Mouse (Mus musculus): ENCODE measurements around the gene Esrrg.

Gene Esrrg

DNA sequence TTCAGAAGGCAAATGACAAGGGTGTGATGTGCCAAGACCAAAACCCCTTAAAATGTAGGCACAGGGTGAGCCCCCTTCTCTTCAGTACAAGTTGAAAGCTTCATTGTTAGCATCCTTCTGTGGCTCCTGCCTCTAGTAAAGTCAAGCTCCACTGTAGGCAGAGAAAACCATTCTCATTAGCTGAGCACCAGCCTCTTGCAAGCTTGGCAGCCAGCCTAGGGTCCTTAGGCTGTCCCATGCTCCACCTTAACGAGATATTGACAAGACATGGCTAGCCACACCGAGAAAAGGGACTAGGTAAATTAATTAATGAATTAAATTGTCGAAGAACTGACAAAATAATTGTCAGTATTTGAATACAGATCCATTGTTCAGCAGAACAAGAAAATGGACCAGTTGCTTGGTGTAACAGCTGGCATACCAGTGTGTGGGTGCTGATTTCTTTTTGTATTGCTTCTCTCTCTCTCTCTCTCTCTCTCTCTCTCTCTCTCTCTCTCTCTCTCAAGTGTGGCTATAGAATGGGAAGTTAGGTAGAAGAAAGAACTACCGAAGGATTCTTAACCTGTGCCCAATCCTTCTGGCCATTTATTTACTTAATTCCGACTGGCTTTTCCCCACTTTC lies 311.7 kb downstream of the Esrrg start:
- DNase-seq, result no peak

DNA sequence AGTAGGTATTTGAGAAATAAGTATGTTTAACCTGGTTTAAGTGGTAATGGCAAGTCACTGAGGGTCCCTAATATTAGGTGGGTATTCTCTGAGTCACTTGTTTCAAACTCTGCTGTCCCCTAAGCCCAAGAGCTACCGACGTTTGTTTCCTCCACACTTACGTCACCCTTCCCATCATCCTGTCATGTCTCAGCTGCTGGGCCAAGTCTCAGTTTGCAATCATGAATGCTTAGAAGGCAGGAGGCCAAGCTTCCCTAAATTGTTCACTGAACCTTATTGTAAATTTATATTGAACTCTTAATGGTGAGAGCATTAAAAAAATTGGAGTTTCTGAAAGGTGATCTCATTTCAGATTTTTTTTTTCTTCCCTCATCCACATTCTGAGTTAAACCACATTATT lies 322.6 kb downstream of the Esrrg start:
- no peak for DNase-seq

DNA sequence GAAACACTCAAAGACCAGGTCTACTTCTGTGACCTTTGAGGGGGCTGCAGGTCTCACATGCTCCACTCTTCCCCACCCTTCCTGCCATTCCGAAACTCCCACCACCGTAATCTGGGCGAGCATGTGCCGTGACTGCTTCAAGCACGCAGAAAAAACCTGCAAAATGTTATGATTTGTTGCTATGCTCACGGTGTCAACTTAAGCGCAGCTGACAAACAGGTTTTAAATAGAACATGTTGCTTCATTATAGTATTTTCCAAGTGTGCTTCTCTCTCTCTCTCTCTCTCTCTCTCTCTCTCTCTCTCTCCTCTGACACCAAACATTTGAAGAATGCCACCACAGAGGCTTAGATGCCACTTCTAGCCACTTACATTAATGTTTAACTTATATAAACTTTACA lies 330.1 kb downstream of the Esrrg start:
- no peak for DNase-seq

DNA sequence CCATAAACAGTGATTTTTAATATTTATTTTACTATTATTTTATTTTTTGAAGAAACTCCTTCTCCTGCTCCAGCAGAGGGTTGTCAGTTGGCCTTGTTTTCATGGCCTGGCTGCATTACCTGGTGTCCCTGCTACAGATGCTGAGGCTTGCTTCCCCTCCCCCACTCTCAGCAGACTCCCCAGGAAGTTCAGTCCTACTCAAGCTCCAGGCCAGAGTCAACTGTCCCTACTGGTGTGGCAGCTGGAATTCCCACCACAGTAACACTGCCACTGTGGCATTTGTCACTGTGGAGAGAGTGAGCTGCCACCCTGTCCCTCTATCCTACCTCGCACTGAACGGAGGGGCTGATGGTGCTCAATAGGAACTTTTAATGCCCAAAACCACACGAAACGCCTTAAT lies 330.5 kb downstream of the Esrrg start:
- peak; percentile 21 for DNase-seq

DNA sequence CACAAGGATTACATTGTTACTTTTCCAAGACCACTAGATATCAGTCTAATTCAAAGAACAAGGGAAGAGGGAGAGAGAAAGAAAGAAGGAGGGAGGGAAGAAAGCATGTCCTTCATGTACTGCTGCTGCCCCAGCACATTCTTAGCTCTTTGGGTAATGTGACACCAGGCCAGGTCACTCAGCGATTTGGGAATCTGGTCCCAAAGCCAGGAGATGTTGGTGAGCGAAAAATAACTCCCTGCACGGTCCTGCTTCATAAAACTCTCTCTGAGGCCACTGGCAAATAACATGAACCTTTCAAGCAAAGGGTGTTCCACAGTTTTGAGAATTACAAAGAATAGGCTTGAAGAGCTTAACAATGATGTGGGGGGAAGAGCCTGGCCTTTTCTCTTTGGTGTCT lies 342.9 kb downstream of the Esrrg start:
- DNase-seq, result no peak

DNA sequence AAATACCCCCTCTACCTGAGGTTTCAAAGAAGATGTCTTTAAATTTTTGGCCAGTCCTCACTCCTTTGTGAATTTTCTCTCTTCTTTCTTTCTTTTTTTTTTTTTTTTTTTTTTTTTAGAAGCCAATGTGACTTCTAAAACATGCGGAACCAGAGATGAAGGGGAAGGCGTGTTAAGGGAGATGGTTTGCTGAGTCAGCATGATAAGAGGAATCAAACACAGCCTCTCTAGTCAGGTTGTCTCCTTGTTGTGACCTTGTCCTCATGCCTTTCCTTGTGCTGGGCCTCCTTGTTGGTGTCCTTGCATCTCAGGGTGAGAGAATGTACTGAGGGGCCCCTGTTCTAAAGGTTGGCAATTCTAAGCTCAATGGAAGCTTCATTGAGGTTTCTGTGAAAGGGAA lies 348.1 kb downstream of the Esrrg start:
- no peak for DNase-seq

DNA sequence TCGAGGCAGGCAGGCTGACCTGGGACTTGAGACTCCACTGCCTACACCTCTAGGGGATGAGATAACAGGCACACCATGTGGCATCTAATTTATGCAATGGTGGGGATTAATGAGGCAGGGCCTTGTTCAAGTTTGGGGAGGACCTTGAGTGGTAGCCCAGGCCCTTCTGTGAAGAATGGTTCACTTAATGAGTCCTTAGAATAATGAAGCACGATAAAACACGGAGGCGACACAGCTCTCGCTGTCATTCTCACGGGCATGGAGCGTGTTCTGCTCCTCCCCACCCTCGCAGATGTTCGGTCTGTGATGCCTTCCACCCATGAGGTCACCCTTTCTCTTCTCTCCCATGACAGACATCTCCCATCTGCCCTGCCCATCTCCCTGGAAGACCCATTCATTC lies 350.6 kb downstream of the Esrrg start:
- no peak for DNase-seq

DNA sequence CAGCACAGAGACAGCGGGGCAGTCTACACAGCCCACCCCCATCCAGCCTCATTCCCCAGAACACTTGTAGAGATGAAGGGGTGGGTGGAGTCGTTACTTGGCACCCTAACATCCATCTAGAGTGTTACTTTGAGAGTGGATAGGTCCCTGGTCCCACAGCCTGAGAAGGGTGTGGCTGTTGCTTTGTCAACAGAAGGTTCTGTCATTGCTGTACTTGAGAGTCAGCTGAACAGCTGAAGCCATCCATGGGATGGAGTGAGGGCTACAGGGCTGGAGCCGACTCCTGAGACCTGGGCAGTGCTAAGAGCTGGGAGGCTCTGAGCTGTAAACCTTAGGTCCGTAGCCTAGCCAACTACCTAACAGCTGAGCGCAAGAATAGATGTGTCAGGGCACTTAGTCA lies 352.9 kb downstream of the Esrrg start:
- no peak for DNase-seq

DNA sequence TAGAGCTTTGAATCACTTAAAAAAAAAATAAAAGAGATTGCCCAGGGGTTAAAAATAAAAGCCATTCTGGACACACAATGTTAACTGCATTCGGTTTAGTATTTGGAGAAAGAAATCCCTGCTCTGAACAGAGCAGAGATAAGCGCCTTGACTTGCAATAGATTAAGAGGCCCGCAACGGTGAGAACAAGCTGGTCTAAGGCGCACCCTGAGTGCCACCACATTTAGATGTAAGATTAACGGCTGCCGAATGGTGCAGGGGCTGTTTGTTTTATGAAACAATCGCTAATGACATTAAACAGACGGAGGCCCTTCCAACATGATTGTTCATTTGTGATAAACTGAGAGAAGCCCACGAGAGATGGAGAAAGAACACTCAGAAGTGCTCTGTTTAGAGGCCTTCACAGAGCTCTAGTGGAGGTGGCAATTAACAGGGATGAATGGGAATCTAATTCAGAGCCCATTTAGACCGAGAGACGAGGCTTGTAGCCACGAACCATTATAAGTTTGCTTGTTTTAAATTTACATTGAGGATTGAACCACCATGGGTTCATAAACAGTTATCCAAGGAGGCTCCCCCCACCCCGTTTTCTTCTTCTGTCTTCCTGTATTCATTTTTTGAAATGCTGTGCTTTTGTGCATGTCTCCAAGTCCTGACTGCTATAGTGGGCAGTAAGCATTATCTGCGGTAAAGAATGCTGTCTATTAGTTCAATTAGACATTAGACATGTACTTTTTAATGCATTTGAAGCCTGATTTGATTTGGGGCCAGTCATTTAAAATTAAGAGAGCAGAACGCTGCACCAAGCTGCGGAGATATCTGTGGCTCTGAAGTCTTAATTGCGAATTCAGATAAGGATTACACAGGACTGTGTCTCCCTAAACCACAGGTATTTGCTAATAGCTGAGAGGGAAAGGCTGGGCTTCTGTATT lies 356.5 kb downstream of the Esrrg start:
- DNase-seq, result no peak

DNA sequence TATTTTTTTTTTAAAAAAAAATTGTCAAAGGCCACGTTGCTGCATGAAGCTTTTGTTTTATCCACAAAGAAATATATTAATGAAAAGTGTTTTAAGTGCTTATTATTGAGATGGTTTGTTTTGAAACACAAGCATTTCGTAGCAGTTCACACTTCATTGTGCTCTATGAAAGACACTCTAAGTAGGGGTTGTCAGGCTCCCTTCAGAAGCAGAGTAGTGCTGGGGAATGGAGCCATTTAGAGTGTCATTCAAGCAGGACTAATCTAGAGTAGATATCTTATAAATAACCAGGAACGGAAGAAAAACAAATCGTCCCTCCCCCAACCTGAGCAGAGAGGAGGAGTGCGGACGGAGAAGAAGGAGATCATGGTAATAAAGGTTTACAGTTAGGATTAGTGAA lies 357.3 kb downstream of the Esrrg start:
- DNase-seq, result no peak

DNA sequence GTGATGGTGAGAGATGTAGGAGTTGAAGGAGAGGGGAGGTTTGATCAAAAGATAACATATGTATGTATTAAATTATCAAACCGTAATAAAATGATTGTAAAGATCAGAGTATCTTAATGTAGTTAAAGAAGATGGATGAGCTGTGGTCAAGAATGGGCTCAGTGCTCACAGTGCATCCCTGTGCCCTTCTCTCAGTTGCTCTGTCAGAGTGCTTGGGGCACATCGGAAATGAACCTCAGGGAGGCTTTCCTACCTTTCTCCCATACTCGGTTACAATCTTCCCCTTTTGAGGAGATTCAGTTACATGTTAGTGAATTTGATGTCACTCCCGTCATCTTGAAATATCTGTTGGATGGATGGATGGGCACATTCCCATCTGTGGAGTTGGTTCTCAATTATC lies 359.8 kb downstream of the Esrrg start:
- DNase-seq, result no peak

DNA sequence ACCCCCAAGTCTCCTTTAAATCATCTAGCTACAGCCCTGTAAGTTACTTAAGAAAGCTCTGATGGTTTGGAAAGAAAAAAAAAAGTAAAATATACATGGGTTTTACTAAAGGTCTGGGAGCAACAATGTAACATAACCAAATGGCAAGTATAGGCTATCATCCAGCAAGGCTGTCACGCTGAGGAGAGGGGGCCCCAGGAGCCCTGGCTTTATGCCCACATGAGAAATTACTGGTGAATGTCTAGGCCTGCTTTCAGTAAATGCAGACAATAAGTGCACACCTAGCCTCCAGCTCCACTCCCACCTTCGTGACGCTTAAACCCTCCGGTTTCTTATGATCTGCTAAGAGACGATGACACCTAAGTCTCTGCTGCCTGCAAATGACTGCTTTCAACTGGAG lies 360.9 kb downstream of the Esrrg start:
- no peak for DNase-seq

DNA sequence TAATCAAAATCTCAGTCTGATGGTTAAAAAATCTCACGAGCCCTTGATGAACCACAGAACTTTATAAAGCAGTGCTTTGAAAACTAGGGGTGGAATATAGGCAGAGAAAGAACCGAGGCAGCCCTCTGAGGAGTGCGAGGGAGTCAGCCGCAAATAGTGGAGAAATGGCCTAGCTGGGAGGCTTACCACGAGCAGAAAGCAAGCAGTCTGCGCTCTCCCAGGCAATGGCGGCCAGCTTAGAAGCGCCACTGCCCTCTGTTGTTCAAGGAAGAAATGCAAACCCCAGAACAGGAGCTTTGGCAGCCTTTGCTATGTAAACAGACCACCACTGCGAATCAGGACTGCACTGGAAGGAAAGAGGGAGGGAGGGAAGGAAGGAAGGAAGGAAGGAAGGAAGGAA lies 365.8 kb downstream of the Esrrg start:
- peak; percentile 71 for DNase-seq

DNA sequence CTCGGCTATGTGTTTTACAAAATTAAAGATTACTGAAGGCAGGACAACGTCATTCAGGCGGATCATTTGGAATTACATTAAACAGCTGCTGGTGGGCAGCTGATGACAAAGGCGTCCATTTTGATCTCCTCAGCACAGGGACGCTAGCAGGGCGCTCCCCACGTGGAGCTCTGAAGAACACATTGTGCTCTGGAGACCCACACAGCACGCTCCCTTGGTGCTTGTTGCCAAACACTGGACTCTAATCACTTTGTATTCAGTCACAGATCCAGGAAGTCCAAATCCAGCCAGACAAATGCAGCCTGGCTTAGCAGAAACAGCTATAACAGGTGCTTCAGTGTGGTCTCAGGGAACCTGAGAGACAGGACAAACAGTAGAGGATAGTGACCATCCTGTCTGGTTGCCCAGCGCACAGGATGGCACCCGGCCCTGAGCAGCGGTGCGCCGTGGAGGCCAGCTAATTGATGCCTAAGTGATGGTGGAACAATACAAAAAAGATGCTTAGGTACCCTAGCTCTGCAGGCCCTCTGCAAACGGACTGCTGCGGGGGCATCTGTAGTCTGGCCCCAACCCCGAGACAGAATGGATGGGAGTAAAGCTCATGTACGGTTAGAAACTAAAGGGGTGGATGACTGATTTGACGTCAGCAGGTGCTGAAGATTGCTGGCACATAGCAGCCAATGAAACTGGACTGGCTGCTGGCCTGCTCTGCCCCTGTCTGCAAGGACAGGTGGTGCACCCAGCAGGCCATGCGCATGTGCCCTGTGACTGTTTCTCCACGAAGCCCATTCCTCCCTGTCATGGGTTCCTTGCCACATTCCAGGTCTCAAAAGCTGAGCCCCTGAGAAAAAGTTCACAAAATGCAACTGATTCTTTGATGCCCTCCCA lies 367.1 kb downstream of the Esrrg start:
- DNase-seq, result no peak

DNA sequence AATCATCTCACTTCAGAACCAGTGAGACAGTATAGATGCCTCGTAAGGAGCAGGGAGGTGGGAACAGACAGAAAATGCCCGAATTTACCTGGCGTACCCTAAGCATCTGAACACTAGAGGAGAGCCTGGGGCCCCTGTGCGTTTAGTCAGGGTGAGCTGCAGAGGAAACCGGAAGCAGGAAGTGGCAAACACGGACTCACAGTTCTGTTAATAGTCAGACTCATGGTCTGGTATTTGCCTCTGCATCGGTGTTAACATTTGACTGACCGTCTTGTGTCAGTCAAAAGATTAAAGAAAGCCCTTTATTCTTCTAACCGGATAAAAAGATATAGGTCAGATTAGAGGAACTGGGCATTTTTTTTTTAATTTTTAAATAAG lies 367.8 kb downstream of the Esrrg start:
- no peak for DNase-seq

DNA sequence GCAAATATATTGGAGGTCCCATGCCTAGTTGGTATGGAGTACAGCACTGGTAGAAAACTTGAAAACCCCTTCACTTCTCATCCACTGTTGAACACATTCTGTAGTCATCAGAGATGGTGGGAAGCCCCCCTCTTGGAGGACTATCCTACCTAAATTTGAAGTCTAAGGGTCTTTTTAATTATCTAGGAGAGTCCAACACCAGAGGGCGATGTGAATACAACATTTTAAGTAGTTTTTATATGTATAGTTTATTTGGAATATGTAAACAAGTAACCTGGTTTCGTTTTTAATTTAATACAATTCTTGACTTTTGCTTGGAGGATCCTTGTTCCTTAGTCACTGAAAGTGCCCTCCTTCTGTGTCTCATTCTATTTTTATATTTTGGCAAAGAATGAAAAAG lies 372.4 kb downstream of the Esrrg start:
- DNase-seq, result no peak

DNA sequence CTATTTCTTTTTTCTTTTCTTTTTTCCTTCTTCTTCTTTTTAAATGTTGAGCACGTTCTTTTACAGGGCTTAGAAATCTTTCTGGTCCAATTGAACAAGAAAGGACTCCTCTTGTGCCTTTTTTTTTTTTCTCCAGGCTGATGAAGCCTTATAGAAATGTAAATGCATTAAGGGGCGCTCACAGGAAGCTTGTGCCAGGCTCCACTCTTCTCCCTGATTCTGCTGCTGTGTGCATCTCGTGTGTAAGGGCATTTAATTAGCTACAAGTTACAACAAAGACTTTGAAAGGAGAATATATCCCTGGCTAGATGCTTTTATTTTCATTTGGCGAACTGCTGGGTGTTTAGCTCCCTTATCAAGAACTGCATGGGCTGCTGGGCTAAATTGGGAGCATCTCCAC lies 374.6 kb downstream of the Esrrg start:
- no peak for DNase-seq

DNA sequence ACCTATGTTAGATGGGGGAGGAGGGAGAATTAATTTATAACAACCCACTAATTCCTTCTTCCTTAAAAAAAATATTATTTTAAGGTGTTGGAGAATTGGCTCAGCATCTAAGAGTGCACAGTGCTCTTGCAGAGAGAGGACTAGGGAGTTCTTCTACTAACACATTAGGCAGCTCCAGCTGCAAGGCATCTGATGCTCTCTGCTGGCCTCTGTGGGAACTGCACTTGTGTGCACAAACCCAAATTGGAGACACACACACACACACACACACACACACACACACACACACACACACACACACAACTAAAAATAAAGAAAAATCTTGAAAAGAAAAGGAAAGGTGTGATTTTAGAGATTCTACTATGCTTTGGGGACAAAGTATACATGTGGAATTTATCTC lies 381.6 kb downstream of the Esrrg start:
- peak; percentile 15 for DNase-seq

DNA sequence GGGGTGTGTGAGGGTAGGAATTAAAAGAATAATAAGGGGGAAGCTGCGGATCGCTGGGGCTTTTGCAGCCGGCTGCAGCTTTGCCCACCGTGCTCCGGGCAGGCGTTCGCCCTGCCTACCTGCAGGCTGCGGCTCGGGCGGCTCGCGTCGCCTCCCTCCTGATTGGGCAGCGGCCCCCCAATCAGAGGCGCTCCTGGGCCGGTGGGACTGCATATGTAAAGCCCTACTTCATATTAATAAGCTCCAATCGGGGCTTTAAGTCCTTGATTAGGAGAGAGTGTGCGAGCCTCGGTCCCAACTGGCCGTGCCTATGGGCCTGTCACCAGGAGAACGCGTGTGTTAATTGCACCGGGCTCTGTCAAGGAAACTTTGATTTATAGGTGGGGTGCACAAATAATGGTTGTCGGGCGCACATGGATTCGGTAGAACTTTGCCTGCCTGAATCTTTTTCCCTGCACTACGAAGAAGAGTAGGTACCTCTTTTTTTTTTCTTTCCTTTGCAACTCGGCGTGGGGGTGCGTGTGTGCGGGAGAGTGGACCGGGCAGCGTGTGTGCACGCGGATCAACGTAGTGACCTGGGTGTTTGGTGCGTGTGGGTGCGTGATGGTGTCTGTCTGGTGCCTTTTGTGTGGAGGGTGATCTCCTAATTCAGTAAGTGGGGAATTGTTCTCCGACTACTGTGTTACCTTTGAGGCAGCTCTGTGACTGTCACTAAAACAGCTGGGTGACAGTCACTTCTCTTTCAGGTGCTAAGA lies 389.2 kb downstream of the Esrrg start:
- DNase-seq, result peak; percentile 80

DNA sequence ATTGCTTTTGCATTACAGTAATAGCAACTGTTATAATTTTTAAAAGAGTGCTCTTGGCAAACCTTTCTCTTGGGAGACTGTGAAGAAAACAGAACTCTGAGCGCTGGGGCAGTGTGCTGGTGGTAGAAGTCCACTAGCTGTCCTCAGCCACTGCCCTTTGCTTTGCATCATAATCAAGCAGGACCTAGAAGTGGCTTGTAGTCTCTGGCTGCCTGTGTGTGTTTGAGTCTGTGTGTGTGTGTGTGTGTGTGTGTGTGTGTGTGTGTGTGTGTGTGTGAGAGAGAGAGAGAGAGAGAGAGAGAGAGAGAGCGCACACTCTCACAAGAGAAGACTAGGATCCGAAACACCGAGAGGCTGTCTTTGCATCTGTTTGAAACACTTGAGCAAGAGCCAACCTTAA lies 390.5 kb downstream of the Esrrg start:
- peak; percentile 13 for DNase-seq

DNA sequence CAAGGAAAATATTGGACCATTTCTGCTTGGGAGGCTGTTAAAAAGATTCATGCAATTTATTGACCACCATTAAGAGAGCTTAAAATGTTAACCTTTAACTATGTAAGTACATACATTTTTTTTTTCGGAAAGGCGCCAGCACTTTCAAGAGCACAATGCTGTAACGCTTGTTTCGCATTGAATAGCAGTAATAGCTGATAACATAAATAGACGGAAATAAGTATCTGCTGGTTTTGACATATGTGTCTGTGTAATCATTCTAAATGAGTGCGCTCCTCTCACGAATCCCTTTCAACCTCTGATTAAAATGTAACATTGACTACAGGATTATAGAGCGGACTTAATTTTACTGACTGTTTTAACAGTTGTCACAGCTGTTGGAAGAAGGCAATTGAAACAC lies 391.6 kb downstream of the Esrrg start:
- no peak for DNase-seq

DNA sequence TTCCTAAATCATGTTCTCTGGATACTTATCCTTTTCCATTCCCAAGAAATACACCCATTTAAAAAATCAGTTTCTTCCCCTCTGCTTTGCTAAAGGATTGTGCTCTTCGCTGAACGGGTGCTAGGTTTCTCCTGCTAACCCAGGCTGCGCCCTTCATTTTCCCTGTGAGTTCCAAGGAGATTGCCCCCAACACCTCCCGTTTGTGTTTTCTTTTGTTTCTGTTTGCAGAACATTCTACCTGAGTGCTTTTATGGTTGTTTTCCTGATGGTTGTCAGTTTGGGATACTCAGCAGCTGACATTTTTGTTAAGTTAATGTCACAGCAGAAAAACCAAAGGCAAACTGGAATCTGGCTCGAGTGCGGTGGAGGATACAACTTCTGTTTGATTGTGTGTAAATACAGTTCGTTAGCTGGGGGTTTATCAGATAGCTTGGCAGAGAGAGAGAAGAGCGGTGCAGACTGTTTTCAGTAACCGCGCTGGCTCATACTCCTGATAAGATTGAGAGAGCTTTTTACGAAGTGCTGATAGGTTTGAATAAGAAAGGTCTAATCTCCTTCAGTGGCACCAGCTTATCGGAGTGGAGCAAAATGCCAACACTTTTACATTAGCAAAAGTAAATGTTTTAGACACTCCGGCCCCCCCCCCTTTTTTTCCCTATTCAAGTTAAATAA lies 398.4 kb downstream of the Esrrg start:
- DNase-seq, result no peak
